Mouse (Mus musculus): ENCODE measurements around the gene Ebf1. TPM values are rescaled to one million over a fixed set of nuclear protein-coding genes. Genes with fewer than 3 reads are reported as not detected.

Gene Ebf1
- total and polyA plus RNA-seq, 2 experiments from 2014 or later, result 8.1 to 10.4 TPM

- no peaks in the 10 kb centered on the region for H3K36me3 ChIP-seq (replicated peaks; ENCODE audit: control insufficient read depth, insufficient read depth, low read length)
- TF ChIP-seq EP300 (IDR thresholded peaks at IDR 0.05; ENCODE audit: low read depth) (no peak), CTCF (IDR thresholded peaks at IDR 0.05; ENCODE audit: low read depth) (no peak)
- H3K4me3 ChIP-seq (ENCODE audit: low read depth, low read length), result peak overlapping the region; percentile 78
- H3K9ac ChIP-seq (replicated peaks; ENCODE audit: low read depth, low read length), result peak overlapping the region; percentile 75
- 5% methylated on average over 41 of the region's 41 CpGs for WGBS
- peak overlapping the region; percentile 68 for H3K4me2 ChIP-seq (ENCODE audit: low read depth, low read length)
- H3K4me1 ChIP-seq (ENCODE audit: control insufficient read depth, insufficient read depth), result no peaks in the 10 kb centered on the region
- DNase-seq (ENCODE audit: low spot score) (no peak), ATAC-seq (ENCODE audit: insufficient read depth, low read depth) (no peak)
- peak overlapping the region; percentile 36 for H3K27ac ChIP-seq (ENCODE audit: low read depth)
- peaks cover 60% of the 10 kb centered on the region for H3K27me3 ChIP-seq (ENCODE audit: control insufficient read depth, insufficient read depth, low read length)
- H3K9me3 ChIP-seq (replicated peaks; ENCODE audit: control insufficient read depth, low read length), result no peaks in the 10 kb centered on the region
These were observed 3.0 kb downstream of the Ebf1 start for GRCm38 (mm10) chr11:44619887-44620693.

- Histone ChIP-seq H3K4me3 (ENCODE audit: low read depth, low read length) (peak overlapping the region; percentile 78), H3K36me3 (replicated peaks; ENCODE audit: control insufficient read depth, insufficient read depth, low read length) (no peaks in the 10 kb centered on the region), H3K9ac (replicated peaks; ENCODE audit: low read depth, low read length) (peak overlapping the region; percentile 75; the same call in 1 of the 2 replicates), H3K4me2 (ENCODE audit: low read depth, low read length) (peak overlapping the region; percentile 68), H3K27ac (ENCODE audit: low read depth) (peak overlapping the region; percentile 36), H3K9me3 (replicated peaks; ENCODE audit: control insufficient read depth, low read length) (no peaks in the 10 kb centered on the region), H3K4me1 (ENCODE audit: control insufficient read depth, insufficient read depth) (no peaks in the 10 kb centered on the region), H3K27me3 (ENCODE audit: control insufficient read depth, insufficient read depth, low read length) (peaks cover 53% of the 10 kb centered on the region)
- ATAC-seq (ENCODE audit: insufficient read depth, low read depth) (no peak), DNase-seq (ENCODE audit: low spot score) (no peak)
- no peak for TF ChIP-seq CTCF (IDR thresholded peaks at IDR 0.05; ENCODE audit: low read depth)
- no peak for TF ChIP-seq EP300 (IDR thresholded peaks at IDR 0.05; ENCODE audit: low read depth)
- 59% methylated on average over 17 of the region's 19 CpGs for WGBS
These were observed 3.8 kb downstream of the Ebf1 start for GRCm38 (mm10) chr11:44620694-44621446.

DNA sequence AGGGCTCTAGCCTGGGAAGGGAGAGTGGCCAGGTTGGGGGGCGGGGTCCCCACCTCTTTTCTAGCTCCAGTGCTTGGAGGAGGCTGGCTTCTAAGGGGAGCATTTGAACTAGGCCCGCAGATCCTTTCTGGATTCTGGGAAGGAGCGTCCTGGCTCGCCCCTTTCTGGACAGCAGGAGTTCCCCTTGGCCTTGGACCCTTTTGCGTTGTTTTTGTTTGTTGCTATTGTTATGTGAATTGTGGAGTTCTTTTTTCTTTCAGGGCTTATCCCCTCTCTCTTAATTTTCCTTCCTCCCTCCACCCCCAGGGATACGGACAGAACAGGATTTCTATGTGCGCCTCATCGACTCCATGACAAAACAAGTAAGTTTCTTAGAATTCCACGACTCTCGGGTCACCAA, 4.5 kb downstream of the Ebf1 start:
- H3K9me3 ChIP-seq (replicated peaks; ENCODE audit: control insufficient read depth, low read length), result no peaks in the 10 kb centered on the region
- H3K4me3 ChIP-seq (ENCODE audit: low read depth, low read length), result no peak overlapping the region
- WGBS, result 66% methylated on average over 10 of the region's 10 CpGs
- no peak for ATAC-seq (ENCODE audit: insufficient read depth, low read depth)
- no peak for DNase-seq (ENCODE audit: low spot score)
- no peak overlapping the region for H3K9ac ChIP-seq (replicated peaks; ENCODE audit: low read depth, low read length)
- no peaks in the 10 kb centered on the region for H3K4me1 ChIP-seq (ENCODE audit: control insufficient read depth, insufficient read depth)
- TF ChIP-seq EP300 (IDR thresholded peaks at IDR 0.05; ENCODE audit: low read depth) (no peak), CTCF (IDR thresholded peaks at IDR 0.05; ENCODE audit: low read depth) (no peak)
- no peaks in the 10 kb centered on the region for H3K36me3 ChIP-seq (replicated peaks; ENCODE audit: control insufficient read depth, insufficient read depth, low read length)
- peak overlapping the region; percentile 38; the same call in 1 of the 2 replicates for H3K27ac ChIP-seq (ENCODE audit: low read depth)
- peak overlapping the region; percentile 68; the same call in 1 of the 2 replicates for H3K4me2 ChIP-seq (ENCODE audit: low read depth, low read length)
- peaks cover 45% of the 10 kb centered on the region for H3K27me3 ChIP-seq (ENCODE audit: control insufficient read depth, insufficient read depth, low read length)

GRCm38 (mm10) chr11:44622023-44622731, 5.1 kb downstream of the Ebf1 start:
- WGBS, result 47% methylated on average over 11 of the region's 11 CpGs
- peak overlapping the region; percentile 38; the same call in 1 of the 2 replicates for H3K27ac ChIP-seq (ENCODE audit: low read depth)

GRCm38 (mm10) chr11:44624564-44624963, 7.4 kb downstream of the Ebf1 start:
- Histone ChIP-seq H3K4me1 (ENCODE audit: control insufficient read depth, insufficient read depth) (no peaks in the 10 kb centered on the region), H3K4me2 (ENCODE audit: low read depth, low read length) (no peak overlapping the region), H3K9me3 (replicated peaks; ENCODE audit: control insufficient read depth, low read length) (no peaks in the 10 kb centered on the region), H3K36me3 (replicated peaks; ENCODE audit: control insufficient read depth, insufficient read depth, low read length) (no peaks in the 10 kb centered on the region), H3K9ac (replicated peaks; ENCODE audit: low read depth, low read length) (no peak overlapping the region), H3K4me3 (ENCODE audit: low read depth, low read length) (no peak overlapping the region), H3K27ac (ENCODE audit: low read depth) (no peak overlapping the region), H3K27me3 (ENCODE audit: control insufficient read depth, insufficient read depth, low read length) (peaks cover 22% of the 10 kb centered on the region; the same call in 1 of the 2 replicates)
- 28% methylated on average over 5 of the region's 5 CpGs for WGBS
- DNase-seq (ENCODE audit: low spot score) (no peak), ATAC-seq (ENCODE audit: insufficient read depth, low read depth) (no peak)
- TF ChIP-seq CTCF (IDR thresholded peaks at IDR 0.05; ENCODE audit: low read depth), result no peak
- no peak for TF ChIP-seq EP300 (IDR thresholded peaks at IDR 0.05; ENCODE audit: low read depth)

More at GRCm38 (mm10) chr11:44622023-44622731, 5.1 kb downstream of the Ebf1 start:
- H3K4me3 ChIP-seq (ENCODE audit: low read depth, low read length), result 0 out of 2 replicates have a peak overlapping the region, but pooled peaks have one; percentile 9
- H3K36me3 ChIP-seq (replicated peaks; ENCODE audit: control insufficient read depth, insufficient read depth, low read length), result no peaks in the 10 kb centered on the region
- DNase-seq (ENCODE audit: low spot score) (no peak), ATAC-seq (ENCODE audit: insufficient read depth, low read depth) (no peak)
- no peaks in the 10 kb centered on the region for H3K9me3 ChIP-seq (replicated peaks; ENCODE audit: control insufficient read depth, low read length)
- peaks cover 40% of the 10 kb centered on the region for H3K27me3 ChIP-seq (ENCODE audit: control insufficient read depth, insufficient read depth, low read length)
- TF ChIP-seq CTCF (IDR thresholded peaks at IDR 0.05; ENCODE audit: low read depth) (no peak), EP300 (IDR thresholded peaks at IDR 0.05; ENCODE audit: low read depth) (no peak)
- peak overlapping the region; percentile 21; the same call in 1 of the 2 replicates for H3K4me2 ChIP-seq (ENCODE audit: low read depth, low read length)
- H3K9ac ChIP-seq (replicated peaks; ENCODE audit: low read depth, low read length), result no peak overlapping the region
- H3K4me1 ChIP-seq (ENCODE audit: control insufficient read depth, insufficient read depth), result no peaks in the 10 kb centered on the region
